Mouse (Mus musculus) spleen, adult 2 months (tissue): ENCODE data around the gene Ankzf1. TPM values are rescaled to one million over a fixed set of nuclear protein-coding genes. Genes with fewer than 3 reads are reported as not detected.
A peak's percentile ranks its signal among the peaks of the same experiment; 100 is the strongest.

Experiments used
- DNase-seq, 2 experiments: peaks; one replicate each; pipeline versions ENCODE4 v3.0.0 to v3.0.0-alpha.2; 2012 to 2021; ENCODE audit warnings: low spot score in 2 of 2, low read depth in 1 of 2
- H3K27ac ChIP-seq: fragments of 200-500 bp; 2 replicates; pipeline ENCODE4 v1.5.1; 2012; ENCODE audit warnings: low read length, inconsistent platforms; ENCODE audit not compliant: insufficient read depth
- H3K27me3 ChIP-seq: fragments of 200-500 bp; 2 replicates; pipeline ENCODE4 v1.6.1; 2012; ENCODE audit warnings: mild to moderate bottlenecking, moderate library complexity, low read length, inconsistent platforms; ENCODE audit not compliant: control insufficient read depth, insufficient read depth
- H3K36me3 ChIP-seq: fragments of 200-500 bp; 2 replicates; pipeline ENCODE4 v1.6.1; 2012; ENCODE audit warnings: mild to moderate bottlenecking, low read length, inconsistent platforms; ENCODE audit not compliant: control insufficient read depth, insufficient read depth
- H3K4me1 ChIP-seq: fragments of 200-500 bp; 2 replicates; pipeline ENCODE4 v1.6.1; 2011; ENCODE audit warnings: inconsistent platforms; ENCODE audit not compliant: control insufficient read depth, insufficient read depth, insufficient read length
- H3K4me3 ChIP-seq: fragments of 200-500 bp; 2 replicates; pipeline ENCODE4 v1.5.1; 2011; ENCODE audit warnings: mild to moderate bottlenecking, inconsistent platforms; ENCODE audit not compliant: insufficient read depth, insufficient read length; ENCODE audit errors: extremely low read depth
- CTCF ChIP-seq: fragments of 200-500 bp; IDR thresholded peaks from 2 replicates; pipeline ENCODE4 v1.5.1; 2011; ENCODE audit warnings: mild to moderate bottlenecking, inconsistent platforms; ENCODE audit not compliant: insufficient read depth, insufficient read length, insufficient replicate concordance; ENCODE audit errors: extremely low read depth
- POLR2A ChIP-seq: fragments of 200-500 bp; IDR thresholded peaks from 2 replicates; pipeline ENCODE4 v1.6.1; 2011; ENCODE audit warnings: low read depth, low read length, inconsistent platforms
- WGBS: fragments of 180-500 bp; shearing (Covaris S2); methylation state at CpG from one replicate; pipeline ENCODE4 v1.1.7; 2018; 5-methylcytosine and 5-hydroxymethylcytosine counted together
- polyA plus RNA-seq: library from polyadenylated mRNA; depleted of rRNA; stranded (reverse); fragments of >200 nt; gene quantifications from 2 replicates; pipeline ENCODE4 v1.2.3, GENCODE M21; 2012

Gene Ankzf1
- polyA plus RNA-seq, 1 experiment, result 15.9 TPM

DNA sequence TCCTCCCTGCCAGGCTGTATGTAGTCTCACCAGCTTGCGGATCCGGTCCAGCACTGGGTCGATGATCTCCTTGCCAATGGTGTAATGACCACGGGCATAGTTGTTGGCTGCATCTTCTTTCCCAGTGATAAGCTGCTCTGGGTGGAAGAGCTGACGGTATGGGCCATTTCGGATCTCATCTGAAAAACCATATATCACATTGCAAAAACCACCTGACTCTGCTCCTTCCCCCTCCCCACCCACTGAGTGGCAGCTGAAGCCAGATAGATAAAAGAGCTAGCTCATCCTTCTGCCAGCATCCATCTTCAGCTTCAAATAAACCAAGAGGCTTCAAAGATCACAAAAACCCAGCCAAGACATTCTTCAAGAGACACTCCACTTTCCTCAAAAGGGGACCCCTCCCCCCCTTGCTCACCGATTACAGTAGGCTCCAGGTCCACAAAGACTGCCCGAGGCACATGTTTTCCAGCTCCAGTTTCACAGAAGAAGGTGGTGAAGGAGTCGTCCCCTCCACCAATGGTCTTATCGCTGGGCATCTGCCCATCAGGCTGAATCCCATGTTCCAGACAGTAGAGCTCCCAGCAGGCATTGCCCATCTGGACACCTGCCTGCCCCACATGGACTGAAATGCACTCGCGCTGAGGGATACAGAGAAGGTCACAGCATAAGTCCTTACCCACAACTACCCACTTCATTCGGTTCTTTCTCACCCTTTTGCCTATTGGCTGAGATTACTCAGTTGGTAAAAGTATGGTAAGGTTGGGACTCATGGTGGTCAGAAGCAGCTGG is 25.0 kb downstream of the Ankzf1 start:
- TF ChIP-seq POLR2A, result no peak
- TF ChIP-seq CTCF, result no peak
- no peaks in the 10 kb centered on the region for H3K27me3 ChIP-seq
- H3K4me1 ChIP-seq, result peaks cover 24% of the 10 kb centered on the region; the same call in 1 of the 2 replicates
- peak overlapping the region; percentile 86 for H3K4me3 ChIP-seq
- DNase-seq, result no peak
- peak overlapping the region; percentile 50 for H3K27ac ChIP-seq
- peaks cover 20% of the 10 kb centered on the region for H3K36me3 ChIP-seq
- 55% methylated on average over 13 of the region's 13 CpGs for WGBS

DNA sequence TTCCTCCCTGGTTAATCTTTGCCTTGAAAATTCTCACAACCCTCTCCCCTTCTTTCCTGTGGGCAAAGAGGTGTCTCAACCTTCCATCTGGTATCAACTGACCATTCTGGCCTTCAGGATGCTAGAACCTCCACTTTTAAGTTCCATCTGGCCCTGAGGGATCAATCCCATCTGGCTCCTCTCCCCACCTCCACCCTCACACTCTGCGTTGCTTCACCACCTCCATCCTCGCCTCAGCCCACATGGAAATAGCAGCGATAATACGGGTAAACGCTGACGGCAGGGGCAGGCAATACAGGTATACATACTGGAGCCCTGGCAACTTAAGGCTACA is 25.9 kb downstream of the Ankzf1 start:
- Histone ChIP-seq H3K4me1 (peaks cover 20% of the 10 kb centered on the region; the same call in 1 of the 2 replicates), H3K4me3 (peak overlapping the region; percentile 86), H3K27me3 (no peaks in the 10 kb centered on the region), H3K27ac (peak overlapping the region; percentile 34), H3K36me3 (peaks cover 20% of the 10 kb centered on the region)
- WGBS, result 2% methylated on average over 6 of the region's 6 CpGs
- no peak for DNase-seq
- TF ChIP-seq CTCF, result no peak
- TF ChIP-seq POLR2A, result no peak

DNA sequence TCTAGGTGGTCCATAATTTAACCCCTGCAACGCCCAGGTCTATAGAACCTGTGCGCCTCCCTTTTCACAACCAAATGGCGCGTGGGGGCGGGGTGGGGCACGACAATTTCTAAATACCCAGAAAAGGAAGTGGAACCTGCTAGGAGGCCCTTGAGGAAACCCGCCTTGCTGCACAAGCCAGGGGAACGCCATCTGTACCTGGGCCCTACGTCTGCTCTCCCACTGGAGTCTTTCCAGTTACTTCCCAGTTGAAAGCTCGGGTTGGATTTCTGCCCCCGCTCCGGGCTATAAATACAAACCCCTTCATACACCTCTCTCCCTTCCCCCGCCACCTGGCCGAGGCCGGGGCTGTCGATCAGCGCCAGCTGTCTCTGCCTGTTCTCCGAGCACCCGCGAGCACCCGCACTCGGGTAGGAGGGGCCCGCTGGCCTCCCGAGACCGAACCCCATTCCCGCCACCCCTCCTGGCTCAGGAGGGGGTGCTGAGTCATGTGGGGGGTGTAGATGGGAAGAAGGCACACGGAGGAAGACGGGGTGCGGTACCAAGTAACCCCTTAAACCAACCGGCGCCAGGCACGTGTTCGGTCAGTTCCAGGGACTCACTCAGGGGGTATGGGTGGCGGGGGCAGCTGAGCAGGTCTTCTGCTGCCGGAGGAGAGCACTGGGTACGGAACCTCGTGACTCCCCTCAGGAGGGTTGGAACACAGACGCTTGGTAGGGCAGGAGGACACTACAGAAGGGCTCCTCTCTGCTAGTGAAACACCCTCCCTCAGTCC is 26.5 kb downstream of the Ankzf1 start:
- Histone ChIP-seq H3K36me3 (peaks cover 20% of the 10 kb centered on the region), H3K4me1 (peaks cover 18% of the 10 kb centered on the region; the same call in 1 of the 2 replicates), H3K4me3 (peak overlapping the region; percentile 86), H3K27me3 (no peaks in the 10 kb centered on the region), H3K27ac (peak overlapping the region; percentile 82)
- TF ChIP-seq POLR2A, result no peak; the same call in 1 of the 2 replicates
- WGBS, result 1% methylated on average over 38 of the region's 38 CpGs
- peak in 1 of 2 experiments; percentile 72 for DNase-seq

DNA sequence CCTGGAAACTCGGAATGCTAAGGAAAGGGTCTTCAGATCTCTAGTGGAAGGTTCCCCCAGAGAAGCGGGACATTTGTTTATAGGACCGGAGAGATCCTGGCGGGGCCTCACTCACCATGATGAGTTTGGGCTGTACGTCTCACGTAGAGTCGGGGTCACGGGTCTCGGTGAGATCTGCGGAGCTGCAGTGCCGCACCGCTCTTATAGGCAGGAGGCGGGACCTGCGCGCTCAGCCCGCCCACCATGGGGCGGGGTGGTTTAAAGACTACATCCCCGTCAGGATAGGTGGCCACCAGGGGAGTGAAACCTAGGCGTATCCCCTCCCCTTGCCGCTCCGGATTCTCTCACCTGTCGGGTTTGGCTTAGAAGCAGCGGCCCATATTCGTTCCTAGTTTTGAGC is 27.1 kb downstream of the Ankzf1 start:
- Histone ChIP-seq H3K4me1 (peaks cover 22% of the 10 kb centered on the region; the same call in 1 of the 2 replicates), H3K36me3 (peaks cover 19% of the 10 kb centered on the region), H3K27ac (peak overlapping the region; percentile 82), H3K4me3 (peak overlapping the region; percentile 86), H3K27me3 (no peaks in the 10 kb centered on the region)
- TF ChIP-seq POLR2A, result peak; percentile 99
- peak; percentile 36; the same call in 1 of the 2 replicates for TF ChIP-seq CTCF
- DNase-seq, result peak; percentile 86 to 96
- WGBS, result 1% methylated on average over 24 of the region's 24 CpGs

DNA sequence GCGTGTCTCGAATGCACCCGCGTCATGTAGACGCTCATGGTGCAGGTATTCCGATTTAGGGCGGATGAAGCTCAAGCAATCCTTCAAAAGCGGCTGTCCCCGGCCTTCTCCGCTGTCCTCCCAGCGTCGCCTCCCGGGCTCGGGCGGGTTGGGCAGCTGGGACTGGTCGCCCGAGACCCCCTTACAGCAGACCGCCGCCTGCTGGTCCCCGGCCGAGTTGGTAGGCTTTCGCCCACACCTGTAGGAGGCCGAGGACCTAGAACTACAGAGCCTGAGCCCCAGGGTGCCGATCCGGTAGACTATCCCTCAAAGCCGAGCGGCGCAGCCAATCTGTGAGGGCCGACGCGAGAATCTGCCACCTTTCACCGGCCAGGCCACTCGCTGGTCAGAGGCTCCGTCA is 27.6 kb downstream of the Ankzf1 start, which contains the start of gene Tuba4a:
Gene Tuba4a (minus strand): TSS at position 335 of the 400 bp plus-strand sequence.
- DNase-seq, result peak in 1 of 2 experiments; percentile 48
- 9% methylated on average over 34 of the region's 34 CpGs for WGBS
- peaks cover 22% of the 10 kb centered on the region; the same call in 1 of the 2 replicates for H3K4me1 ChIP-seq

DNA sequence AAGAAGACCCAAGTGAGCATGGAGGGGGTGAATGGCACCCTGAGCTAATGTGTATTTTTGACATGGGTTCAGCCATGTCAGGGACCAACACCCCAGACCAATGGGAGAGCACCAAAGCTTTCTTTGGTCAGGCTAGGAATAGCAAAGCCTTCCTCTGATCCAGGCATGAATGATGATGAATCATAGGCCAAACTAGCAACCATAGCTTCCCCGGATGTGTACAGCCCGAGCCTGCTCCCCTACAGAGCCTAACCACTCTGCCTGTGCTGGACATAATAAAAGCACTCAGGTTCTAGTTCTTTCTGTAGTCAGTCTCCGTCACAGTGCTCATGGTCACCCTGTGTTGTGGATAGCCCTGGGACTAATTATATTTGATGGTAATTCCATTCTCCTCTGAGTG is 29.6 kb downstream of the Ankzf1 start:
- Histone ChIP-seq H3K4me3 (no peak overlapping the region), H3K36me3 (no peaks in the 10 kb centered on the region), H3K27ac (no peak overlapping the region), H3K27me3 (no peaks in the 10 kb centered on the region), H3K4me1 (peaks cover 18% of the 10 kb centered on the region; the same call in 1 of the 2 replicates)
- TF ChIP-seq POLR2A (no peak), CTCF (no peak)
- WGBS, result 81% methylated on average over 3 of the region's 3 CpGs
- no peak for DNase-seq

More for the DNA sequence above, 27.6 kb downstream of the Ankzf1 start, which contains the start of gene Tuba4a:
- no peaks in the 10 kb centered on the region for H3K27me3 ChIP-seq
- peak within 1 kb of the TSS; percentile 86 for H3K4me3 ChIP-seq
- no peak for TF ChIP-seq POLR2A
- TF ChIP-seq CTCF, result 0 out of 2 replicates have a peak, but pooled peaks have one; percentile 8
- H3K27ac ChIP-seq, result peak within 1 kb of the TSS; percentile 82
- H3K36me3 ChIP-seq, result peaks cover 15% of the 10 kb centered on the region
